Mouse (Mus musculus) Patski (cell line): Measurements from ENCODE around the gene Dync1li1. TPM values are rescaled to one million over a fixed set of nuclear protein-coding genes. Genes with fewer than 3 reads are reported as not detected.

Experiments used
- ATAC-seq: fragments of 100-300 bp; one replicate; pipeline ENCODE4 v1.8.0; 2021
- CTCF ChIA-PET: fragments of 350-600 bp; sonication (Branson Sonifier 250); formaldehyde crosslinking; loops from one replicate; lab custom pipeline; 2022; ENCODE audit warnings: inconsistent platforms; lab: Charles Lee
- POLR2A ChIA-PET: fragments of 350-600 bp; sonication (Branson Sonifier 250); formaldehyde crosslinking; loops from one replicate; lab custom pipeline; 2022; ENCODE audit warnings: antibody characterized with exemption, inconsistent platforms; lab: Charles Lee
- DNase-seq: peaks from one replicate; pipeline ENCODE4 v3.0.0-alpha.2; 2011; ENCODE audit warnings: low read depth, low spot score
- H3K27me3 ChIP-seq: fragments of 371-371 bp; one replicate; pipeline ENCODE4 v1.5.1; 2021
- CTCF ChIP-seq: fragments of 100-300 bp; IDR thresholded peaks from one replicate; pipeline ENCODE4 v1.5.1; 2021
- in situ Hi-C: fragments of 300-500 bp; cut with MboI; formaldehyde crosslinking; loops from 3 replicates; pipeline ENCODE4 v1.11.1; 2018; ENCODE audit warnings: low pct_unique_long_range_greater_than_20kb, mixed read lengths
- polyA plus RNA-seq: library from polyadenylated mRNA; unstranded; gene quantifications from one replicate; pipeline ENCODE4 v1.2.3, GENCODE M21; 2021

Dync1li1 gene
- polyA plus RNA-seq, 1 experiment from 2014 or later: 55.6 TPM

DNA sequence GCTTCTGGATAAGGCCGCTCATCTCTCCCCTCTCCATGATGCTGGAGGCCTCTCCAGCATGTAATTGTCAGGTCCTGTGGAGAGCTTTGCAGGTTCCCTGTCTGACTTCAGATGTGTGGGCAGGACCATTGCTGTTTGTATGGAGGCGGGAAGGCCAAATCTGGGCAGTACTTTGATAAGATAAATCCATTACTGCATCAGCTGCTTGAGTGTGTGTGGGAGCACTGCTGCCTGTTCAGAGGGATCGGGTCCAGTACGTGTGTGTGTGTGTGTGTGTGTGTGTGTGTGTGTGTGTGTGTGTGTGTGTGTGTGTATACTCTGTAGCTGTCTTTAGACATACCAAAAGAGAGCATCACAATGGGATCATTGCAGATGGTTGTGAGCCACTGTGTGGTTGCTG, 56.6 kb downstream of the Dync1li1 start:
- ChIA-PET POLR2A (no interaction called here), CTCF (interaction anchor here (1.0 to 1.4 kb wide), 2 partner anchors 9 to 16 kb away, joined by 4 read pairs; no protein-coding TSS in a partner anchor)
- in situ Hi-C loops: no loop called here
- ATAC-seq (no peak), DNase-seq (no peak)
- TF ChIP-seq CTCF: no peak
- H3K27me3 ChIP-seq: no peaks in the 10 kb centered on the region

GRCm38 (mm10) chr9:114745654-114746053, 57.1 kb downstream of the Dync1li1 start:
- POLR2A ChIA-PET: no interaction called here
- in situ Hi-C loops: no loop called here
- ATAC-seq (peak; percentile 17), DNase-seq (no peak)
- H3K27me3 ChIP-seq: no peaks in the 10 kb centered on the region
- no peak for TF ChIP-seq CTCF
- CTCF ChIA-PET: interaction anchor here (1.4 kb wide), 1 partner anchor 9 kb away, joined by 4 read pairs; no protein-coding TSS in a partner anchor

DNA sequence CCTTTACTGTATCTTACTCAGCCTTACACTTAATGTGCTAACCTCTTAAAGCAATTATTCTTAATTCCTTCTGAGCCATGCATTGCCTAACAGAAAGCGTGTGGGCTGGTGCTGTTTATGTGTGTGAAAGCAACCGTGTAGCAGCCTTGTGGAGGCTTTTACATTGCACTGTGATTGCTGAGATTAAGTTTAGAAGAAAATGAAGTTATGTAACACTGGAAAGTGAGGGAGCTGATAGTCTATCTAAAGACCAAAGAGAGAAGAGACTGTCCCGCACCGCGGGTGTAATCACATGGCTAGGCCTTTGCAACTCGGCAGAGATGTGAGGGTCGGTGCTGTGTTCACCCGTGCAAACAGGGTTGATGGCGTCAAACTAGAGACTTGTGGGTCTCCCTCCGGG, 58.4 kb downstream of the Dync1li1 start:
- H3K27me3 ChIP-seq: no peaks in the 10 kb centered on the region
- in situ Hi-C loops: no loop called here
- TF ChIP-seq CTCF: no peak
- DNase-seq (no peak), ATAC-seq (no peak)
- POLR2A ChIA-PET: no interaction called here
- CTCF ChIA-PET: interaction anchor here (1.2 kb wide), 1 partner anchor 99 kb away, joined by 3 read pairs; no protein-coding TSS in a partner anchor

GRCm38 (mm10) chr9:114747466-114747865, 58.9 kb downstream of the Dync1li1 start:
- in situ Hi-C loops: no loop called here
- ChIA-PET CTCF (interaction anchor here (1.2 kb wide), 1 partner anchor 100 kb away, joined by 3 read pairs; no protein-coding TSS in a partner anchor), POLR2A (no interaction called here)
- ATAC-seq (no peak), DNase-seq (no peak)
- no peaks in the 10 kb centered on the region for H3K27me3 ChIP-seq
- TF ChIP-seq CTCF: no peak

DNA sequence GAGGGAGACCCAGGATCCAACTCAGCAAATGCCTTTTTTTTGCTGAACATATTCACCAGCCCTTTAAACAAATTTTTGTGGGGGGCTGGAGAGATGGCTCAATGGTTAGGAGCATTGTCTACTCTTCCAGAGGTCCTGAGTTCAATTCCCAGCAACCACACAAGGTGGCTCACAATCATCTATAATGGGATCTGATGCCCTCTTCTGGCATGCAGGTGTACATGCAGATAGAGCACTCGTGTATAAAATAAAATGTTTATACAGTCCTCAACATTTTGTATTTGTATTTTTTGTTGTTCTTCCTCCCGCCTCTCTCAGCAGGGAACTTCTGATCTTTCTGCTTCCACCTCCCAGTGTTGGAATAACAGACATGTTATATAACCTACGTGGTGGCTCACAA, 63.0 kb downstream of the Dync1li1 start:
- no peak for ATAC-seq
- CTCF ChIA-PET: no interaction called here
- POLR2A ChIA-PET: no interaction called here
- DNase-seq: no peak
- no peaks in the 10 kb centered on the region for H3K27me3 ChIP-seq
- in situ Hi-C loops: no loop called here
- TF ChIP-seq CTCF: no peak

DNA sequence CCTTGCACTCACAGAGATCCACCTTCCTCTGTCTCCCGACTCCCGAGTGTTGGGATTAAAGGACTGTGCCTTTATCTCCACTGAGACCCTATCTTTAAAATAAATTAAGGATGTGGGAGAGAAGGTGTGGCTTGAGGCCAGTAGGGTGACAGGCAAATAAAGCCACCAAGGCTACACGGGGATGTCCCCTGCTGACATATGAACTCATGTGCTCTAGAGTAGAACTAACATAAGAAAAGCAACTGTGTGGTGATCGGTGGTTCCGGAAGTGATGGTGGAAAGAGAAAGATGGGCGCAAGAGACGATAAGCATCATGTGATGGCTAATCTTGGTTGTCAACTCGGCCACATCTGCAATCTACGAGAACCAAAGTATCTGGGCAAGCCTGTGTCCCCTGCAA, 63.7 kb downstream of the Dync1li1 start:
- H3K27me3 ChIP-seq: no peaks in the 10 kb centered on the region
- ChIA-PET POLR2A (no interaction called here), CTCF (interaction anchor here (1.4 to 2.9 kb wide), 8 partner anchors 10 to 137 kb away, joined by 3 to 10 read pairs (median 6); no protein-coding TSS in a partner anchor)
- in situ Hi-C loops: no loop called here
- no peak for ATAC-seq
- no peak for DNase-seq
- TF ChIP-seq CTCF: no peak

DNA sequence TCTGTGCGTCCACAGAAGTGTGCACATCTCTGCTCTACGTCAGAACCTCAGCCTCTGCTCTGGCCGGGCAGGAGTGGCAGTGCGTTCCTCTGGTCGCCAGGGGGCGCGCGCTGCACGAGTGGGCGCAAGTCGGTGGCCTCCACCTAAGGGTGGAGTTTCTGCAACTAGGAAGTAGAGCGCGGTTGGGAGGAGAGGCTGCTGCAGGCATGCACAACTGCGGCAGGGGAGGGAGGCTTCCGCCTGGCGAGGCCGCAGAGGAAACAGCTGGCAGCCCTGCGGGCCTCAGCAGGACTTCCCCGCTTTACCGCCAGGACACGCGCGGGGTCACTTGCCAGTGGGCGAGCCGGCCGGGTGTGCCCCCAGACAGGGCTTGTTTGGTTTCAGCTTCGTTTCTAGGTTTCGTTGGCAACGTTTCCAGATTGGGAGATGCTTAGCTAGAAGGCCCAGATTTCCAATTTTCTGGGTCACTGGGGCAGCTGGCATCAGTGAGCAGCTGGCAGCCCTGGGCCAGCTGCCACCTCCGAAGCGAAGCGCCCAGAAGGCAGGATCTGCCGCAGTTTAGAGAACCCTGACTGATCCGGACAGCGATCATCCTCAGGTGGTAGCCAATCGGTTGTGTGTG, 64.4 kb downstream of the Dync1li1 start:
- ChIA-PET CTCF (interaction anchor here (0.7 to 2.9 kb wide), 13 partner anchors 10 to 136 kb away, joined by 3 to 10 read pairs (median 5); no protein-coding TSS in a partner anchor), POLR2A (no interaction called here)
- H3K27me3 ChIP-seq: no peaks in the 10 kb centered on the region
- ATAC-seq (peak; percentile 98), DNase-seq (peak; percentile 51)
- TF ChIP-seq CTCF: peak; percentile 99
- in situ Hi-C loops: no loop called here

- no peak for TF ChIP-seq CTCF
- DNase-seq: no peak
- H3K27me3 ChIP-seq: no peaks in the 10 kb centered on the region
- ChIA-PET POLR2A (no interaction called here), CTCF (no interaction called here)
- no peak for ATAC-seq
- in situ Hi-C loops: no loop called here
Observed at GRCm38 (mm10) chr9:114758272-114758671, 69.7 kb downstream of the Dync1li1 start.

- H3K27me3 ChIP-seq: no peaks in the 10 kb centered on the region
- CTCF ChIA-PET: no interaction called here
- DNase-seq (no peak), ATAC-seq (no peak)
- TF ChIP-seq CTCF: no peak
- in situ Hi-C loops: no loop called here
- POLR2A ChIA-PET: no interaction called here
Observed at GRCm38 (mm10) chr9:114758801-114759200, 70.2 kb downstream of the Dync1li1 start.

DNA sequence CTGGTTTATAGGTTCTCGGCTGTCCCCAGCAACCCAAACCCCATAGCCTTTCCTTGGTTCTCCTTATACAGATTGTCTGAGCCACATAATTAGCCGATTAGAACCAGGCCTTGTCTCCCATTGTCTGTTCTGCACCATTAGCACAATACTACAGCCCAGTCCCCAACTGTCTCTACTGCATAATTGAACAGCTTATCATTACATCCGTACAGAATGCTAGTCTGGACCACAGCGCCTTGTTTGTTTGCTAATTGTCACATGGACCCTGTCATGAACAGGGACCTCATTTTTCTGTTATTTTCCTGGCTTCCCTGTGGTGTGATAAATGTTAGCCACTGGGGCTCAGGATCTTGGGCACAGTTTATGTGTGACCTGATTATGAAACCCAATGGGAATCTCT, 71.3 kb downstream of the Dync1li1 start:
- no peaks in the 10 kb centered on the region for H3K27me3 ChIP-seq
- in situ Hi-C loops: no loop called here
- CTCF ChIA-PET: no interaction called here
- DNase-seq (no peak), ATAC-seq (no peak)
- TF ChIP-seq CTCF: no peak
- POLR2A ChIA-PET: no interaction called here

DNA sequence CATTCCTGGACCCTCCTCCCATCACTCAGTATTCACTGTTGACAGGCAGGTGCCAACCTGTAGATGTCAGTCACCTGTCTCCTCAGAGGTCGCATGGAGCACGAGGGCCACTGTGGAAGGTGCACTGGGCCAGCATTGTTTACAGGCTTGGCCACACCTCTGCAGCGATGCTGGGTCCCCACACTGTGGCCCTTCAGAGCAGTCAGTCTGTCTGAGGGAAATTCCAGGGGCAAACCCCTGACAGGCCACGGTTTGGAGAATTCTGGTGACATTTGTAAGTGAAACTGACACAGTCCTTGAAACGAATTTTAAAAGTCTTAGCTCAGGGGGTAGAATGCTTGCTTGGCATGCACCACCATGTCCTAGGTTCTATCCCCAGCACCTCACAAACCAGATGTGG, 71.8 kb downstream of the Dync1li1 start:
- H3K27me3 ChIP-seq: no peaks in the 10 kb centered on the region
- no peak for TF ChIP-seq CTCF
- no peak for DNase-seq
- ChIA-PET POLR2A (no interaction called here), CTCF (interaction anchor here (0.8 kb wide), 1 partner anchor 15 kb away, joined by 4 read pairs; no protein-coding TSS in a partner anchor)
- in situ Hi-C loops: no loop called here
- ATAC-seq: no peak
